Mouse (Mus musculus) heart, postnatal 25 days (tissue): Measurements from ENCODE around the gene Six2. TPM values are rescaled to one million over a fixed set of nuclear protein-coding genes. Genes with fewer than 3 reads are reported as not detected.

ENCODE experiments used
- DNase-seq: peaks from one replicate; pipeline ENCODE4 v3.0.0; 2022; ENCODE audit warnings: low spot score
- intact Hi-C: fragments of 180-260 bp; cut with DNase I; formaldehyde crosslinking; loops from one replicate; pipeline ENCODE4 v1.15.1; 2025
- total RNA-seq, 2 experiments: library from RNA; stranded (reverse); gene quantifications; 2 replicates each; pipeline ENCODE4 v1.2.3; 2021

The Six2 gene
- total RNA-seq, 2 experiments from 2014 or later = 0.31 to 0.49 TPM

DNA sequence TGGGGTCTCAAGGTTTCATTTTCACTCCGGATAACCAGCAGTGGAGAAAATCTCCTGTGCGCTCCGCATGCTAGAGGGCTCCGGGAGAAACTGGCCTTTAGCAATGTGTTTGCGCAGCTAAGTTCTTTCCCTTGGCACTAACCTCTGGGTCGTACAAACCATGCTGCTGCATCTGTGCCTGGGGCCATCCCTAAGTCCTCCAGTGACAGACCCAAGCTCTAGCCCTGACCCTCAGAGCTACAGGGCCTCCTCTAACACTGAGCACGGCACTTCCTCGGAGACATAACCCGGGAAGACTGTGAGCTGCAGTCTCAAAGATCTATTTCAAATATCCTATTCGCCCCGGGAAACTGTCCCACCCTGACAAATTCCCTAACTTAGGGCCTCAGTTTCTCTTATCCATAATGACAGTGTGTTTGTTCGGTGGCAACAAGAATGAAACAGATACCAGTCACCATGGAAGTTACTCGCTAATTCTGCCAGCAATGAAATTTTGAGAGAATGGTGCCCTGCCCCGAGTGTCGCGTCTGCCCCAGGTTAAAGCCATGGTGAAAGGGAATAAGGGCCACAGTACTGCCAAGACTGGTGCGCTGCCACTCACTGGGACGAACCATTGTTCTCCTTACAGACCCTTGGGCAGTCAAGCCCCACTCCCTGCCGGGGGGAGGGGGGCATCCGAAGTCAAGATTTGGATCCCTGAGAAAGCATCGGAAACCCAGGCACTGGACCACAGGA lies 7.8 kb downstream of the Six2 start:
- no peak for DNase-seq
- intact Hi-C loops = loop anchor here (10.0 kb wide), 1 partner anchor 195 kb away; no protein-coding TSS in a partner anchor

DNA sequence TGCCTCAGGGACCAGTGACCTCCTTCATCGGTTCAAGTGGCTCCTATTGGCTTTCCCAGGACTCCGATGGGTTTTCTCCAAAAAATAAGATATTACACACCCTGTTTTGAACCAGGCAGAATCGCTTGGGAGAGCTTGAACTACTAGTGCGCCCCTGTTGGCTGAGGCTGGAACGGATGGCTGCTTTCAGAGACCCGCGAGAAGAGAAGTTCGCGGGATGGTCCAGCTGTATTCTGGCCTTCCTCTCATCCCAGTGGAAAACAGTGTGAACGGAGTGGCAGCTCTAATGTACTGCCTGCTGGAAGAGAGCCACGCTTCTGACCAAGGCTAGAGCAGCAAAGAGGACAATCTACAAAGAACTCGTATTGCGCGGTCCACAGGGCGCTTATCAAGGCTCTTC lies 8.4 kb downstream of the Six2 start:
- intact Hi-C loops = loop anchor here (10.0 kb wide), 1 partner anchor 195 kb away; no protein-coding TSS in a partner anchor

DNA sequence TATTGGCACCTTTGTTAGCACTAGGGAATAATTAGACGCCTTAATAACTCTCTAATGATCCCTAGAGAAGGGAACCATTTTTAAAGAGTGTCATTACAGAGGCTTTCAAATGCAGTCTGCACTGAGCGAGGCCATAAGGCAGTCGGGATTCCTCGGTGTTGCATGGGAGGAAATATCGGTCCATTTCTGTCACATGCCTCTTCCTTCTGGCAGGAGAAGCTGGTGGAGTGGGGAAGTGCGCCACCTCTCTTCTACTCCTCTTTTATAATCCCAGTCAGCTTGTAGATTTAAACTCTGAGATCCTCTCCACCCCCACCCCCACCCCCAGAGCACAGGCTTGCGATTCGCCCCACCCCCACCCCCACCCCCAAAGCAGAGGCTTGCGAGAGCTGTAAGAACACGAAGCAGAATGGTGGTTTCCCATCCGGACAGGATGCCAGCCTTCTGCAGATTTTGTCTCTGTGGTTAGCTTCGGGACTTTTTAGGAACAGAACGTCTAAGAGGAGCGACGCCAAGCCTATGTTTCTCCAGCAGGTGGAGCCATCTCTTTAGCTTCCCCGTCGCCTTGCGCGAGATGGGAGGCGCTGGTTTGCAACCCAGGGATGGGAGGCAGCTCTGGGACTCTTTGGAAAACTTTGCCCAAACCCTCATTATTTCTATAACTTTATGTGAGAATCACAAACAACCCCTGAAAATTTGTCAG lies 23.3 kb downstream of the Six2 start:
- DNase-seq = peak; percentile 29
- intact Hi-C loops = loop anchor here (1.0 to 5.0 kb wide), 2 partner anchors 348 to 399 kb away; no protein-coding TSS in a partner anchor

More for the DNA sequence above, 8.4 kb downstream of the Six2 start:
- no peak for DNase-seq

DNA sequence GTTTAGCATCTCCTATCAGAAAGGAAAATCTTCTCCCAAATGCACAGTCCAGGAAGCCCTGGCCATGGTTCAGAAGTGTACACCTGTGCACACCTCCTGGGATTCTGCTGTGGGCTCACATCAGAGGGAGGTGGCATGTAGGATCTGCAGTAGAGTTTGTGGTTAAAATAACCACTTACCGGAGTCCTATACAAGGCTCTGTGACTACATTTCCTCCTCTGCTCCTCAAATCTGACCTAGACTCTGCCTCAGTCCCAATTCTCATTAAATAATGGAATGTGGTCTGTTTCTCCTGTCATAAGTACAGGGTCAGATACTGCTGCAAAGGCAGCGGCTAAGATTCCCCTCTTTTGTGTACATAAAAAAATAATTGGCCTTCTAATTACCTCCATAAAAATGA lies 23.9 kb downstream of the Six2 start:
- no peak for DNase-seq
- intact Hi-C loops = no loop called here

DNA sequence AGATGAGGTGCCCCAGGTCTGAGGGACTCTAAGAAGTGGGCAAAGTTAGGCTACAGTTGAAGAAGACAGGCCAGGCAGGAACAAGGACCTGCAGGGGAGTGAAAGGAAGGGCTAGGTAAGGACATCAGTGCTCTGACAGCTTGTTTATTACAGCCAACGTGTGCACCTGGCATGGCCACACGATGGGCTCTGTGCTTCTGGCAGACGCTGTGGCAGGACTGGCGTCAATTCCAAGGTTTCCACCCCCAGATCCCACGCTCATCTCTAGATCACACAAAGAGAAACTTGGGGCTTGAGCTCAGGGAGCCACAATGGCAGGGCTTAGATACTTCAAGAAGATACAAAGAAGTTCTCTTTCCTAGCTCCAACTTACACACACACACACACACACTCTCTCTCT lies 26.6 kb downstream of the Six2 start:
- intact Hi-C loops = no loop called here

DNA sequence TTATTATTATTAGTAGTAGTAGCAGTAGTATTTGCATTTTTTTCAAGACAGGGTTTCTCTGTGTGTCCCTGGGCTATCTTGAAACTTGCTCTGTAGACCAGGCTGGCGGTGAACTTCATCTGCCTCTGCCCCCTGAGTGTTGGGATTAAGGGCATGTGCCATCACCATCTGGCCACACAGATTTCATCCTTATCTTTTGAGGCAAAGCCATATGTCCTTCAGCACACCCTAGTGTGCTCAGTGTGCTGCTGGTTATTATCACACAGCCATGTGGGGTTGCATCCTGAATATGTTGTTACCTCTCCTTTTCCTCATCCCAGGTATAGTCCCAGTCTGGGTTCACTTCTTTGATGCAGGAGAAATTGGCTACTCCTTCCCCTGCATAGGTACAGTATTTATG lies 28.1 kb downstream of the Six2 start:
- intact Hi-C loops = no loop called here
- DNase-seq = no peak

More for the DNA sequence above, 26.6 kb downstream of the Six2 start:
- no peak for DNase-seq

DNA sequence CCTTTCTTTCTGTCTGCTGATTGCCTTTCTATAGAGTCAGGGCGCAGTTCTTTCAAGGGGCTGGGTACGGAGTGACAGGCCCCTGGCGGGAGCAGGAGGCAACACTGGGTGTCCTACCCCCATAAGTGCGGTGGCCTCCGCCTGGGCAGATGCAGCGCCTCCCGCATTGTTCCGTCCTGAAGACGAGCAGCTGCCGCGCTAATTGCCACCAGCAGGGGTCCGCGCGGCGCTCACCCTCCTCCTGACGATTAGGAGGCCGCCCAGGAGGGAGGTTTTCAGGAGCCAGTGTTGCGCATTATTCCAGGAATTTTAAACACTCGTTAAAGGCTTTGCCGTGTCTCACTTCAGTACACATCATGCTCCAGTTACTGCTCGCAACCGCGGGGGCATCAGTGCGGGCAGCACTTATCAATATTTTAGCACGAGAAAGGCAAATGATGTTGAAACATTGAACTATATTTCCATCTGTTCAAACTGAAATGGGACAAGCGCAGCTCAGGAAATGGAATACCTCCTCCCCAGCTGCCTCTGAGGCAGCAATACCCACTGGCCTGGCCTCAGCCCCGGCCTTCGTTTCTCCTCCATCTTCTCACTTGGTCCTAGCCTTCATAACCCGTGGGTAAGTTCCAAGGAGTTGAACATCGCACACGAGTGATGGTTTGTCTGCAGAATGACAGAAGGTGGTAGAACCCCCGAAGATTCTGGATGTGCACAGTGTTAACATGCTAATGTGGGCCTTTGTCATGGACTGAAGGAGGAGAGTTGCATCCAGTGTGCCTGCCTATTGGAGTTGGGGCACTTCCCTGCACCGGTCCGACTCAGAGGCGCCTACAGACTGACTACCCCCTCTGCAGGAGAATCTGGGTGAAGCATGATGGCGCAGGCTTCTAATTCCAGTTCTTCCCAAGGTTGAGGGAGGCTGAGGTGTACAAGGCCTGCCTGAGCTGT lies 42.1 kb downstream of the Six2 start:
- intact Hi-C loops = no loop called here
- no peak for DNase-seq

DNA sequence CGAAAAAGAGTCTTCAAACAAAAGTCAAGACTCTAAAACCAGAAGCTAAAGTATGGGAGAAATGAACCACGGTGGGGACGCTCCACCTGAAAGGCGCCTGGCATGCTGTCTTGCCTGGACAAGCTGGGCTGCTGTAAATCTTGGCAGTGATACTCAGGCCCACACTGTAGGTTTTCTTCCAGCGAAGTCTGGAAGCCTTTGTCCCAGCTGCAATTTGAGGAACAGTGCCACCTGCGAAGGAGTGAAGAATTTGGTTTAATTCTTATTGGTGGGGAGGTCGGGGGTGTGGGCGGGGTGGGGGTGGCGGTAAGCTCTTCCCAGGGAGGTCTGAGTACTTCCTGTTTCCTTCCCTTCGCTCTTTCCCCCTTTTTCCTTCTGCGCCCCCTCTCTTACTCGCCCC lies 42.8 kb downstream of the Six2 start:
- no peak for DNase-seq
- intact Hi-C loops = no loop called here

DNA sequence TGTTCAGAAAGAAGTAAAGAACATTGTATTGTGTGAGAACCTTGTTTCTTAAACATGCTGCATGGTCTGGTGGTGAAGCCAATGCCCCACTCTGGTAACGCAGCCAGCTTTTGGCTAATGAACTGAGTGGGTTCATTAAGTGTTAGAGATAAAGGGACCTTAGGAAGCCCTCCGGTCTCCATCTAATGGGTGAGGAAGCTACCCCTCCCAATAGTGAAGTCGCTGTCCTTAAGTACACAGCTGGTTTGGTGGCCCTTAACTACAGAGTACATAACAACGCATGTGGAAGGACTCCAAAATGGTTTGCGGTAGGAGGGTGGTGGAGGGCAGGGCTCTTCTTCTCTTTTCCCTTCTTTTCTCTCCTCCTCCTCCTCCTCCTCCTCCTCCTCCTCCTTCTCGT lies 50.2 kb downstream of the Six2 start:
- no peak for DNase-seq
- intact Hi-C loops = no loop called here

Other genes with a start within 250 kb of the Six2 start
- not detected for gene Six3, start 74.7 kb downstream of the Six2 start, total RNA-seq